Mouse (Mus musculus): ENCODE measurements around the gene Tssk3.

DNA sequence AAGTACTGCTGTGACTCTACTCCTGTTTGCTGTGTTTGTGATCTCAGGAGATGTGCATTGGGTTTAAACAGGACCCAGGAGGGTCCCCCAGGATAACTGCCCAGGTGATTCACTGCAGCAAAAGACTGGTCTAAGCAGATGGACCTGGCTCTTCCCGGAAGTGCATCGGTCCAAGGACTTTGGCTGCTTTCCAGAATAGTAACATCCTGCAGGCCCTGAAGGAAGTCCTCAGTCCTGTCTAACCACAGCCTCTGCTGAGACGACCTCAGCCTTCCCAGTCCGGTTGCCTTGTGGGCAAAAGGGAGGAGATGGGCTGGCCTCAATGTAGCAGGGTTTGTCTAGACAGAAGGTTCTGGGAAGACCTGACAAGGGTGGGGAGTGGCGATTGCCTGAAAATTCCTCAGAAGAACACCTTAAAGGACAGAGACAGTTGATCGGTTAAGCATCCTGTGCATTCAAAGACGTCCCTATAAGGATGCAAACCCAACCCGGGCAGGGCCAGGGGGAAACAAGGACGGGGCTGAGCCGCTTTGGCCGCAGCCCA is 12.2 kb upstream of the Tssk3 start:
- TF ChIP-seq POLR2A (IDR thresholded peaks at IDR 0.05; ENCODE audit: control insufficient read depth, extremely low read depth, insufficient read depth, low read length, poor library complexity) = no peak
- TF ChIP-seq CTCF (IDR thresholded peaks at IDR 0.05; ENCODE audit: borderline replicate concordance, control insufficient read depth, extremely low read depth, insufficient read depth, low read length, poor library complexity) = no peak
